Mouse (Mus musculus) activated CD4-positive, CD25-positive, alpha-beta regulatory T cell, adult 9 weeks (primary cell): Measurements from ENCODE around the gene Alox12b. TPM values are rescaled to one million over a fixed set of nuclear protein-coding genes. Genes with fewer than 3 reads are reported as not detected.

Experiments used
- polyA plus RNA-seq: library from polyadenylated mRNA; unstranded; fragments of 100-300 nt; shearing (Covaris generic); gene quantifications from one replicate; pipeline ENCODE4 v1.2.1, GENCODE M21; 2017

Gene Alox12b
- polyA plus RNA-seq: not detected

DNA sequence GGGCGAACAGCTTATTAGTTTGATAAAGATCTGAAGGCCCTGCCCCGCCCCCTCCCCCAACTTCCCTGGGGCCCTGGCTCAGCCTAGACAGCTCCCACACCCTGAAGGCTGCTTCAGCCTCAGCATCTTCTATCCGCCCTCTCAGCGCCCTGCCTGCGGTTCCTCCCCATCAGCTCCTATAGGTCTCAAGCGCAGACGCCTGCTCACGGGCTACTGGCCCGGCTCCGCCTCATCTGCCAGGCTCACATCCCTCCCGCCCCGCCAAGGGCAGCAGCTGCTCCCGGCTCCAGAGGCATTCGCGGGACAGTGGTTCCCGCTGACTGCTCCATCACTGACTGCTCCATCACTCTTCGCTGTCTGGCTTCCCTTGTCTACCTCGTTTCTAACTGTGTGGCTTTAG is at the start of gene Alox12b:
TSS of gene Alox12b (plus strand) at position 190 of the 400 bp plus-strand sequence.

DNA sequence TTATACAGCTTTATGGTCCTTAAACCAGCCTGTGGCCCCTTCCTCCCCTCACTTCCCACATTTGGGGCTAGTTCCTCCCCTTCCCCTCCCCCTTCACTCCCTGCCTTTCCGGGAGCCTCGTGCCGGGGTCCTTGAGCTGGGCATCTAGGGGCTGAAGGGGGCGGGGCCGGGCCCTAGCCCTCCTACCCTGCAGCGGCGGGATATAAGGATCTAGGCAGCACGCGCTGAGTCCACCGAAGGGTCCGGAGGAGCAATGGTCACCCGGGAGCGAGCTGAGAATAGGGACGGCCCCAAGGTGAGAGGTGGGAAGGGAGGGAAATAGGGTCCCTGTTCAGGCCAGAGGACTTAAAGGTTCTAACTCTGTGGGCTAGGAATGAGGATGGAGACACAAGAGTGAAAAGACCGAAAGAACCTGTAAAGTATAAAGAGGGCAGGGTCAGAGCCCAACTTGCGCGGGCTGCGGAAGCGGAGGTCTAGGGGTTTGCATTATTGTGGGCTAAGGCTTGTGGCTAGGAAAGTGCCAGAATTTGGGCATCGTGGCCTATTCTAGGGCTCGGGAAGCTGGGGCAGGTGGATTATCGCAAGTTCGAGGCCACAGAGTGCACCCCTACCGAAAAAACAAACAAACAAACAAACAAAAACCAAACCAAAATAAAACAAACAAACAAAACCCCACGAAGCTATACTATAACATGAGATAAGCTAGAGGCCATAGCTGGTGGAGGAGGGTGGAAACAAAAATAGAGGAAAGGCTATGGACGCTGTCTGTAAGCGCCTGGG is 36.4 kb upstream of the Alox12b start, which contains the start of gene Hes7:
TSS of gene Hes7 (plus strand) at position 184 of the 780 bp plus-strand sequence.

DNA sequence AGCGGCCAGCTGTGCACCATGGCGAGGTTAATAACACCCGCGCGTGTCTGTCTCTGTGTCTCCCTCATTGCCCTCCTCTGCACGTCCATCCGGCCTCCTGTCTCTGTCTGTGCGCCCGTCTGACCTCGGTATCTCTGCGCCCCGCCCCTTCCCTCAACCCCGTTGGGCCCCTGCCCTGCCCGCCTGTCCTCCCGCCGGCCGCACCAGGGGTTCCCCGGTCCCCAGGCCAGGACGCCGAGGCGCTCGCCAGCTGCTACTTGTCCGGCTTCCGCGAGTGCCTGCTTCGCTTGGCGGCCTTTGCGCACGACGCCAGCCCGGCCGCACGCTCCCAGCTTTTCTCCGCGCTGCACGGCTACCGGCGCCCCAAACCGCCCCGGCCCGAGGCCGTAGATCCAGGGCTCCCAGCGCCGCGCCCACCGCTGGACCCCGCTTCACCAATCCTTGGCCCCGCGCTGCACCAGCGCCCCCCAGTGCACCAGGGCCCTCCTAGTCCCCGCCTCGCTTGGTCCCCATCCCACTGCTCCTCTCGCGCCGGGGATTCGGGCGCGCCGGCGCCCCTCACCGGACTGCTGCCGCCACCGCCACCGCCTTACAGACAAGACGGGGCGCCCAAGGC is 34.3 kb upstream of the Alox12b start, which contains the start of gene 9130213A22Rik:
TSS of gene 9130213A22Rik (minus strand) at position 254 of the 616 bp plus-strand sequence.

DNA sequence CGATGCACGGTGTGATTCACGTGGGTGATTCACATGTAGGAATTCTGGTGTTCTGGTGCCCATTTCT is 31.1 kb upstream of the Alox12b start, which contains the start of gene Aloxe3:
TSS of gene Aloxe3 (plus strand) at position 45 of the 67 bp plus-strand sequence.

GRCm38 (mm10) chr11:69197743-69198142 is 41.0 kb downstream of the Alox12b start, which contains the start of gene Alox8:
TSS of gene Alox8 (minus strand) at chr11:69197843.

Other genes with a start within 250 kb of the Alox12b start
- not detected for gene Odf4, start 229.9 kb upstream of the Alox12b start, polyA plus RNA-seq
- gene Arhgef15, start 199.5 kb upstream of the Alox12b start, polyA plus RNA-seq: 0.24 TPM
- gene Slc25a35, start 188.9 kb upstream of the Alox12b start, polyA plus RNA-seq: 10.6 TPM
- 40.7 TPM for gene Rangrf, start 181.8 kb upstream of the Alox12b start, polyA plus RNA-seq
- 5.7 TPM for gene Pfas, start 148.5 kb upstream of the Alox12b start, polyA plus RNA-seq
- gene Ctc1, start 141.1 kb upstream of the Alox12b start, polyA plus RNA-seq: 26.9 TPM
- 14.1 TPM for gene Aurkb, start 111.3 kb upstream of the Alox12b start, polyA plus RNA-seq
- gene Borcs6, start 97.3 kb upstream of the Alox12b start, polyA plus RNA-seq: 7.1 TPM
- gene Tmem107, start 86.2 kb upstream of the Alox12b start, polyA plus RNA-seq: 4.0 TPM
- gene Vamp2, start 68.5 kb upstream of the Alox12b start, polyA plus RNA-seq: 53.5 TPM
- 10.8 TPM for gene Per1, start 61.8 kb upstream of the Alox12b start, polyA plus RNA-seq
- not detected for gene Hes7, start 36.6 kb upstream of the Alox12b start, polyA plus RNA-seq
- not detected for gene 9130213A22Rik, start 34.4 kb upstream of the Alox12b start, polyA plus RNA-seq
- 0.09 TPM for gene Aloxe3, start 31.1 kb upstream of the Alox12b start, polyA plus RNA-seq
- 8.6 TPM for gene Alox8, start 40.9 kb downstream of the Alox12b start, polyA plus RNA-seq
- gene Gucy2e, start 80.0 kb downstream of the Alox12b start, polyA plus RNA-seq: 0.32 TPM
- gene Cntrob, start 166.8 kb downstream of the Alox12b start, polyA plus RNA-seq: 14.7 TPM
- 100 TPM for gene Trappc1, start 167.0 kb downstream of the Alox12b start, polyA plus RNA-seq
- gene Kcnab3, start 169.3 kb downstream of the Alox12b start, polyA plus RNA-seq: 1.7 TPM
- gene Rnf227, start 183.5 kb downstream of the Alox12b start, polyA plus RNA-seq: 3.5 TPM
- 100 TPM for gene Chd3, start 212.4 kb downstream of the Alox12b start, polyA plus RNA-seq
- 130 TPM for gene Naa38, start 238.5 kb downstream of the Alox12b start, polyA plus RNA-seq
- 35.8 TPM for gene Cyb5d1, start 238.6 kb downstream of the Alox12b start, polyA plus RNA-seq
- 0.42 TPM for gene Tmem88, start 241.2 kb downstream of the Alox12b start, polyA plus RNA-seq